Mouse (Mus musculus) cerebellum, adult 9-11 months (tissue): ENCODE results near the gene Aar2.

Source experiments
- DNase-seq: peaks from one replicate; pipeline ENCODE4 v3.0.0; 2022

Aar2 gene

GRCm38 (mm10) chr2:156569261-156569660 lies 21.9 kb downstream of the Aar2 start:
- no peak for DNase-seq

- DNase-seq, result no peak
Measured at GRCm38 (mm10) chr2:156571521-156571920, 24.1 kb downstream of the Aar2 start.

- no peak for DNase-seq
Measured at GRCm38 (mm10) chr2:156576850-156577587, 29.6 kb downstream of the Aar2 start.

- no peak for DNase-seq
Measured at GRCm38 (mm10) chr2:156580507-156580906, 33.1 kb downstream of the Aar2 start.

- peak; percentile 31 for DNase-seq
Measured at GRCm38 (mm10) chr2:156581244-156581643, 33.9 kb downstream of the Aar2 start.

GRCm38 (mm10) chr2:156582887-156583286 lies 35.5 kb downstream of the Aar2 start:
- DNase-seq, result no peak

GRCm38 (mm10) chr2:156584154-156584796 lies 36.9 kb downstream of the Aar2 start:
- peak; percentile 37 for DNase-seq

GRCm38 (mm10) chr2:156584797-156585471 lies 37.5 kb downstream of the Aar2 start:
- DNase-seq, result peak; percentile 30

GRCm38 (mm10) chr2:156589481-156589880 lies 42.1 kb downstream of the Aar2 start:
- DNase-seq, result peak; percentile 47

GRCm38 (mm10) chr2:156594987-156595490 lies 47.7 kb downstream of the Aar2 start:
- no peak for DNase-seq

- DNase-seq, result no peak
Measured at GRCm38 (mm10) chr2:156602581-156602980, 55.2 kb downstream of the Aar2 start.

GRCm38 (mm10) chr2:156603671-156604070 lies 56.3 kb downstream of the Aar2 start:
- DNase-seq, result no peak

GRCm38 (mm10) chr2:156605144-156605543 lies 57.8 kb downstream of the Aar2 start:
- DNase-seq, result no peak

GRCm38 (mm10) chr2:156605971-156606370 lies 58.6 kb downstream of the Aar2 start:
- DNase-seq, result no peak

GRCm38 (mm10) chr2:156613081-156613540 lies 65.7 kb downstream of the Aar2 start:
- DNase-seq, result peak; percentile 88

- peak; percentile 59 for DNase-seq
Measured at GRCm38 (mm10) chr2:156613541-156614257, 66.3 kb downstream of the Aar2 start, which contains the start of gene Dlgap4. Gene Dlgap4 (plus strand): TSS chr2:156613705.

GRCm38 (mm10) chr2:156614258-156614556 lies 66.8 kb downstream of the Aar2 start:
- peak; percentile 61 for DNase-seq

- peak; percentile 60 for DNase-seq
Measured at GRCm38 (mm10) chr2:156614661-156615654, 67.6 kb downstream of the Aar2 start.

- peak; percentile 32 for DNase-seq
Measured at GRCm38 (mm10) chr2:156616513-156616912, 69.1 kb downstream of the Aar2 start.

- DNase-seq, result no peak
Measured at GRCm38 (mm10) chr2:156617536-156617935, 70.2 kb downstream of the Aar2 start.
